14 mouse cellular contexts compared by ENCODE assay signal in the genomic region with DNA sequence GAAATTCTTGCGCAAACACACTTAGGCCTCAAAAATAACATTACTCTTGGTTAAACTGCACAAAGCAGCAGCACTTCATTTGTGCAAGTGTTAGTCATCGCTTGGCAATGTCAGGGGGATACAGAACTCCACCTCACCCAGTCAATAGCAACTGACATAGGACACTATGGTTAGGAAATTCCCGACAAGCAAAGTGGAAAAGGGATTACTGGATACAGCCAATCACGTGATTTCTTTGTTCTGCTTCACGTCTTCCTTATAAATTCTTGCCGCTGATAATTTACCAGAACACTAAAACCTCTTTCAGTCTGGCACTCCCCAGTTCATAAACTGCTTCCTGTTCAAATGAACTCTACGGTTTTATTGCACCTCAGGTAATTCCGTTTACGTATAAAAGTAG.
DNase-seq lines count a peak whose midpoint lies in the region; ATAC-seq and TF ChIP-seq lines count a peak whose summit lies in the region.
"Had no signal": no experiment of that assay in that cellular context is flagged by ENCODE, and none has a peak within 500 bp of the region (broad histone marks: within the 10 kb centered on the region; RNA-seq: fewer than 3 reads in every experiment).

No protein-coding gene starts in this region.

- H3K27ac ChIP-seq in kidney, postnatal 0 days = no peak overlapping the region
- H3K27ac ChIP-seq in intestine, embryonic 14.5 days (ENCODE audit: low read depth) = peak overlapping the region; percentile 59; the same call in 1 of the 2 replicates
- no peak overlapping the region for H3K27ac ChIP-seq in midbrain, postnatal 0 days (ENCODE audit: low read depth, low read length)
- H3K27ac ChIP-seq in hindbrain, postnatal 0 days = no peak overlapping the region
- H3K27ac ChIP-seq: embryonic facial prominence, embryonic 12.5 days had no signal

- TF ChIP-seq CTCF in kidney, postnatal 0 days (IDR thresholded peaks at IDR 0.05; ENCODE audit: low read depth) = no peak
- no peak for TF ChIP-seq CTCF in Patski (IDR thresholded peaks at IDR 0.05)
- no peak for TF ChIP-seq CTCF in midbrain, postnatal 0 days (IDR thresholded peaks at IDR 0.05)
- no peak for TF ChIP-seq CTCF in hindbrain, postnatal 0 days (IDR thresholded peaks at IDR 0.05; ENCODE audit: low read depth)

- no peaks in the 10 kb centered on the region for H3K4me1 ChIP-seq in kidney, postnatal 0 days (replicated peaks; ENCODE audit: insufficient read depth, low read length)
- no peaks in the 10 kb centered on the region for H3K4me1 ChIP-seq in intestine, embryonic 14.5 days (replicated peaks; ENCODE audit: control insufficient read depth, insufficient read depth, low read length)
- H3K4me1 ChIP-seq in midbrain, postnatal 0 days (ENCODE audit: insufficient read depth, low read length) = no peaks in the 10 kb centered on the region
- H3K4me1 ChIP-seq in hindbrain, postnatal 0 days (ENCODE audit: insufficient read depth, low read length) = no peaks in the 10 kb centered on the region
- H3K4me1 ChIP-seq: embryonic facial prominence, embryonic 12.5 days had no signal

- peak; percentile 47 for DNase-seq in kidney, postnatal 0 days (ENCODE audit: low spot score)
- DNase-seq in kidney, adult 11 months = no peak
- peak; percentile 73 for DNase-seq in Patski (ENCODE audit: low read depth, low spot score)
- no peak for DNase-seq in intestine, embryonic 14.5 days (ENCODE audit: low spot score)
- peak; percentile 35 for DNase-seq in lung, postnatal 25 days (ENCODE audit: low spot score)
- DNase-seq in midbrain, postnatal 0 days (ENCODE audit: low spot score) = no peak
- DNase-seq in hindbrain, postnatal 0 days (ENCODE audit: low spot score) = no peak
- DNase-seq: cerebellum, adult 9-11 months; forebrain, postnatal 0 days; left cerebral cortex, postnatal 4 days; spleen, adult 18-20 months had no signal

- no peak for ATAC-seq in kidney, postnatal 0 days (replicated peaks; ENCODE audit: low FRiP score, low read depth)
- ATAC-seq in Patski = peak; percentile 96
- ATAC-seq in intestine, embryonic 14.5 days (replicated peaks; ENCODE audit: low FRiP score, low TSS enrichment, low read depth) = peak; percentile 58
- ATAC-seq in midbrain, postnatal 0 days (ENCODE audit: low FRiP score) = no peak
- ATAC-seq in activated CD4-positive, CD25-positive, alpha-beta regulatory T cell, adult 4 months = no peak
- no peak for ATAC-seq in hindbrain, postnatal 0 days
- ATAC-seq: forebrain, postnatal 0 days; hindbrain, embryonic 16.5 days had no signal

- WGBS in kidney, postnatal 0 days = 36% methylated on average over 9 of the region's 9 CpGs
- whole genome bisulfite sequencing in intestine, embryonic 14.5 days = 49% methylated on average over 9 of the region's 9 CpGs
- 56% methylated on average over 9 of the region's 9 CpGs for WGBS in midbrain, postnatal 0 days
- 77% methylated on average over 9 of the region's 9 CpGs for WGBS in hindbrain, postnatal 0 days

- in situ Hi-C loops in Patski (cut with MboI; ENCODE audit: low pct_unique_long_range_greater_than_20kb) = no loop called here

- no peak overlapping the region for H3K9ac ChIP-seq in kidney, postnatal 0 days (ENCODE audit: low read depth, low read length)
- no peak overlapping the region for H3K9ac ChIP-seq in intestine, embryonic 14.5 days (ENCODE audit: low read length)
- H3K9ac ChIP-seq in midbrain, postnatal 0 days (replicated peaks; ENCODE audit: low read length, poor library complexity, severe bottlenecking) = no peak overlapping the region
- H3K9ac ChIP-seq in hindbrain, postnatal 0 days (replicated peaks; ENCODE audit: low read length) = no peak overlapping the region
- H3K9ac ChIP-seq: embryonic facial prominence, embryonic 12.5 days; forebrain, postnatal 0 days had no signal

- CTCF ChIA-PET in Patski (lab: Charles Lee) = interaction anchor here (1.3 to 1.5 kb wide), 2 partner anchors 27 to 46 kb away, joined by 3 to 4 read pairs; no protein-coding TSS in a partner anchor

- H3K9me3 ChIP-seq in kidney, postnatal 0 days (replicated peaks; ENCODE audit: low read length) = no peaks in the 10 kb centered on the region
- H3K9me3 ChIP-seq in intestine, embryonic 14.5 days (ENCODE audit: control insufficient read depth, low read length) = no peaks in the 10 kb centered on the region
- H3K9me3 ChIP-seq in midbrain, postnatal 0 days (ENCODE audit: low read length) = no peaks in the 10 kb centered on the region
- no peaks in the 10 kb centered on the region for H3K9me3 ChIP-seq in hindbrain, postnatal 0 days (ENCODE audit: low read length)
- H3K9me3 ChIP-seq: embryonic facial prominence, embryonic 12.5 days had no signal

- no peaks in the 10 kb centered on the region for H3K36me3 ChIP-seq in kidney, postnatal 0 days (ENCODE audit: insufficient read depth, low read length)
- no peaks in the 10 kb centered on the region for H3K36me3 ChIP-seq in intestine, embryonic 14.5 days (ENCODE audit: control insufficient read depth, insufficient read depth, low read length)
- H3K36me3 ChIP-seq in midbrain, postnatal 0 days (ENCODE audit: insufficient read depth, low read length) = no peaks in the 10 kb centered on the region
- H3K36me3 ChIP-seq in hindbrain, postnatal 0 days (ENCODE audit: insufficient read depth, low read length) = no peaks in the 10 kb centered on the region
- H3K36me3 ChIP-seq: embryonic facial prominence, embryonic 12.5 days had no signal

- no peaks in the 10 kb centered on the region for H3K27me3 ChIP-seq in kidney, postnatal 0 days (ENCODE audit: insufficient read depth, low read length)
- H3K27me3 ChIP-seq in Patski = no peaks in the 10 kb centered on the region
- H3K27me3 ChIP-seq in intestine, embryonic 14.5 days (replicated peaks; ENCODE audit: control insufficient read depth, insufficient read depth, low read length) = no peaks in the 10 kb centered on the region
- H3K27me3 ChIP-seq in midbrain, postnatal 0 days (ENCODE audit: insufficient read depth, low read length) = no peaks in the 10 kb centered on the region
- no peaks in the 10 kb centered on the region for H3K27me3 ChIP-seq in hindbrain, postnatal 0 days (ENCODE audit: insufficient read depth, low read length)
- H3K27me3 ChIP-seq: embryonic facial prominence, embryonic 12.5 days had no signal

- H3K4me3 ChIP-seq in kidney, postnatal 0 days (replicated peaks; ENCODE audit: low read depth, low read length) = no peak overlapping the region
- no peak overlapping the region for H3K4me3 ChIP-seq in intestine, embryonic 14.5 days (ENCODE audit: low read depth, low read length)
- no peak overlapping the region for H3K4me3 ChIP-seq in midbrain, postnatal 0 days (ENCODE audit: low read depth, low read length)
- H3K4me3 ChIP-seq in hindbrain, postnatal 0 days (ENCODE audit: low read length) = no peak overlapping the region
- H3K4me3 ChIP-seq: embryonic facial prominence, embryonic 12.5 days had no signal

- H3K4me2 ChIP-seq in kidney, postnatal 0 days (ENCODE audit: low read length) = no peak overlapping the region
- H3K4me2 ChIP-seq in intestine, embryonic 14.5 days (ENCODE audit: low read length) = no peak overlapping the region
- no peak overlapping the region for H3K4me2 ChIP-seq in midbrain, postnatal 0 days (ENCODE audit: low read depth, low read length, poor library complexity, severe bottlenecking)
- no peak overlapping the region for H3K4me2 ChIP-seq in hindbrain, postnatal 0 days (ENCODE audit: low read depth, low read length)
- H3K4me2 ChIP-seq: embryonic facial prominence, embryonic 12.5 days had no signal

- POLR2A ChIA-PET in Patski (lab: Charles Lee) = no interaction called here

Comparison
In these comparisons a context has a peak if more than half of its experiments do, and no peak if none do; other contexts are left out.
1. DNase-seq: peak in kidney, postnatal 0 days (single experiment), Patski (single experiment) and lung, postnatal 25 days (single experiment); none in kidney, adult 11 months (single experiment), intestine, embryonic 14.5 days (single experiment), midbrain, postnatal 0 days (single experiment) and hindbrain, postnatal 0 days (single experiment).
2. ATAC-seq: peak in Patski (single experiment) and intestine, embryonic 14.5 days (single experiment); none in kidney, postnatal 0 days (single experiment), midbrain, postnatal 0 days (single experiment), activated CD4-positive, CD25-positive, alpha-beta regulatory T cell, adult 4 months (single experiment) and hindbrain, postnatal 0 days (single experiment).